Mouse (Mus musculus) T-cell, adult 2 months (primary cell): ENCODE measurements around the gene Opn5.

Source experiments
- DNase-seq: peaks from one replicate; pipeline ENCODE4 v3.0.0; 2022; ENCODE audit warnings: low spot score

The Opn5 gene

DNA sequence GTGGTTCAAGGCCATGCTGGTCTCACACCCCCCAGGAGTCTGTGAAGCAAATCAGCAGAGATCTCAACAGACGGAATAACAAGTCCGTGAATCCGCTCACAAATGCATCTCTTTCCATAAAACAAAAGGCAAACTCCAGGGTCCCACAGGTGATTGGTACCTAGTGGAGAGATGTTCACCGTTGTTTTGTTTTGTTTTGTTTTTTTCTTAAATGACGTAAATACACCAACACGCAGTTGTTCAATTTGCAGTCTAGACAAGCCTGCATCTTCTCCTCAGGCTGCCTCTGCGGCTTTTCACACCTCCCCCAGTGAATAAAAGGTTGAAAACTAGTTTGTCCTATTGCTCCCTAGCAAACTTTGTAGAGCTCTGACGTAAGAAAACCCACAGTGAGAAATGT, at the start of gene Opn5:
Gene Opn5 (minus strand): TSS at position 101 of the 400 bp plus-strand sequence.
- DNase-seq = no peak

DNA sequence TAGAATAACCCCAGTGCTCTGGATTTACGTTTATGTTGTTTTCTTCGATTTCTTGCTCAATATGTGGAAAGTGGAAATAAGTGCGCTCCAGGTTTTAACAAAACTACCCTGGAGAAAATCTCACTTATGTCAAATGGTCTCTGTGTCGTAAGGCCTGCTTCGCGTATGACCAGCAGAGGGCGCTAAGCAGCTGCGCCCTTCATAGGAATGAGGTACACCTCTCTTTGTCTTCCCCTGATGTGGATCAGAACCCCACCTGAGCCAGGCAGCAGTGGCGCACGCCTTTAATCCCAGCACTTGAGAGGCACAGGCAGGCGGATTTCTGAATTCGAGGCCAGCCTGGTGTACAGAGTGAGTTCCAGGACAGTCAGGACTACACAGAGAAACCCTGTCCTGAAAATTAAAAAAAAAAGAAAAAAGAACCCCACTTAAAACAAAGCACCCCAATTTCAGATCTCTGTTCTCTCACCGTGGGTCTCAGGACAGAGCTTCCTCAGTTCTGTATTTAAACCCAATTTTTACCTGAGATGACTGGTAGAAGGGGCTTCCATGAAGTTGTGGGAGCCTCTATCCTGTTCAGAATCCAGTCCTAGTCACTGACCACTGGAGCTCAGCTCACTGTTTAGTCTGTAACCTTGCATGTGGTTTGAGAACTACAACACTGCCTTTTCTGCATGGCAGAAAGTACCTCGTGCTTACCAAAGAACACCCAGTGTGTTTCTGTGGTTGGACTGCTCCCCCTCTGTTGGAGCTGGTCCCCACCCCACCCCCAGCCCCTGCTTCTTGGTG, 47.6 kb upstream of the Opn5 start:
- DNase-seq = no peak

DNA sequence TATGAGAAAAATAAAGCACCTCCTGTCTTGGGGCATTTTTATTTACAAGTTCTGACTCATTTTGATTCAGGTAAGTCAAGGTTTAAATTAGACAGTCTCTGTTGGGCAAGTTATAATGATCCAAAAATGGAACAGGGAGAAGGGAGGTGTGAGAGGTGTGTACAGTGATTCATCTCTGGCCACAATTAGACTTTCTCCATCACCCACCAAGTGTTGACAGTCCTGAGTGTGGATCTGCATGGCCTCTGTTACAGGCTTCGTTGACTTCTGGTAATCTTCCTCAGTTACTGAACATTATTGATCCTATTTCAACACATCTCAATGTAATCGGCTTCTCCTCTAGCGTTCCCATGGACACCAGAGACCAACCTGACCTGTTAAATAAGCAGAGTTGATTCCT, 32.2 kb upstream of the Opn5 start:
- no peak for DNase-seq

DNA sequence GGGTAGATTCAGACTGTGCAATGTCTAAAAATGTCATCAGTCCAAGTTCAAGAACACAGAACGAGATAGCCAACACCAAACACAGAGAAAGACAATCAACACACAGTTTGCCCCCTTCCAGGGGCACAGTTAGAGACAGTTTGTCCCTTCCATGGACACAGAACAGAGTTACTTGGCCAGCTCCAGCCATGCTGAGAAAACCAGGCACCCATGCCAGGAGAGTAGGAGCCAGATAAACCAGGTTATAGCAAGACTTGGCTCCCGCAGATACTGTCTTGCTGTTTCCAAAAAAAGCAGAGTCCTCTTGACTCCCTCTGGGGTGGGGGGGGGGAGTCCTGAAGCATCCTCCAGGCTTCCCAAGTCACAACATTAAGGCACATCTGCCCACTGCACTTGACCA, 19.0 kb upstream of the Opn5 start:
- DNase-seq = no peak

DNA sequence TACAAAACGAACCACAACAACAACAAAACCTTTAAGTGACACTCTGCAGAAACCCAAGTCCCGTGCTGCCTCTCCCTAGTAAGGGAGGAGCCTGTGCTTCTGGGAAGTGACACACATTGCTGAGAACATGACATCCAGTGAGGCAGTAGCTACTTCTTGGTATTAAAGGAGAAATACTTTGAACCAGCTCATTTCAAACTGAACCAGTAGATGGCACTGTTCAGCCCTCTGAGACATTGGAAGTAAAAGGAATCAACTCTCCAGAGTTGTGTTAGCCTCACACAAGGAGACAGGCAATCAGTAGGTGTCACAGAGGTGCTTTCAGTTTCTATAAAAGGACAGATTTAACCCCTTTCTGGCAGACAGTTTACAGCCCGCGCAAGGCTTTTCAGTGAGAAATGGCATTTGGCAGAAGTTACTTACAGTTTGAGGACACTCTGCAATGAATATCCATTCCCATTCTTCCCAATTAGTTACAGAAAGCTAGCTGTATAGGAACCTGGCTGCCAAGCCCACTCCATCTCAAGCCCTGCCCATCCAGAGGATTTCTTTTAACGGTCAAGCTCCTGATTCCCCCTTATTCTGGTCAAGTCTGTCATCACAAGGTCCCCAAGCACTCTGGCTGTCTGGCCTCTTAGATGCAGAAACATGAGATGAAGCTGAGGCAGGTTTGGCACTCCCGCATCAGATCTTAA, 2.0 kb upstream of the Opn5 start:
- DNase-seq = no peak

DNA sequence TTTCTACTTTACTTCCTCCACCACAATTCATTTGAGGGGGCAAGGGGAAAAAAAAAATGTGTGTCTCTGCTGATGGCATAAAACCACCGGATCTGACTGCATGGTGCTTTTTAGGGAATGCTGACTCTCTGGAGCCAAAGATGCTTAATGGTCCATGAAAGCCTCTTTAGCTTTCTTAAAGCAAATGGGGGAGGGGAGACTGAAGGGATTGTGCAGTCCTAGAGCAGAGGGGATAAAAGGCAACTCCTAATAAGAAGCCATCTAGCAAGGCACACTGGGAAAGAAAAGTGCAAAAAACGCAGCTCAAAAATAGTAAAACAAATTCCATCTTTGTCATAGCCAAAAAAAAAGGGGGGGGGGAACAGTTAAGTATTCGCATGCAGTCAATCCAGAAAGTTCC, 2.9 kb downstream of the Opn5 start:
- no peak for DNase-seq

DNA sequence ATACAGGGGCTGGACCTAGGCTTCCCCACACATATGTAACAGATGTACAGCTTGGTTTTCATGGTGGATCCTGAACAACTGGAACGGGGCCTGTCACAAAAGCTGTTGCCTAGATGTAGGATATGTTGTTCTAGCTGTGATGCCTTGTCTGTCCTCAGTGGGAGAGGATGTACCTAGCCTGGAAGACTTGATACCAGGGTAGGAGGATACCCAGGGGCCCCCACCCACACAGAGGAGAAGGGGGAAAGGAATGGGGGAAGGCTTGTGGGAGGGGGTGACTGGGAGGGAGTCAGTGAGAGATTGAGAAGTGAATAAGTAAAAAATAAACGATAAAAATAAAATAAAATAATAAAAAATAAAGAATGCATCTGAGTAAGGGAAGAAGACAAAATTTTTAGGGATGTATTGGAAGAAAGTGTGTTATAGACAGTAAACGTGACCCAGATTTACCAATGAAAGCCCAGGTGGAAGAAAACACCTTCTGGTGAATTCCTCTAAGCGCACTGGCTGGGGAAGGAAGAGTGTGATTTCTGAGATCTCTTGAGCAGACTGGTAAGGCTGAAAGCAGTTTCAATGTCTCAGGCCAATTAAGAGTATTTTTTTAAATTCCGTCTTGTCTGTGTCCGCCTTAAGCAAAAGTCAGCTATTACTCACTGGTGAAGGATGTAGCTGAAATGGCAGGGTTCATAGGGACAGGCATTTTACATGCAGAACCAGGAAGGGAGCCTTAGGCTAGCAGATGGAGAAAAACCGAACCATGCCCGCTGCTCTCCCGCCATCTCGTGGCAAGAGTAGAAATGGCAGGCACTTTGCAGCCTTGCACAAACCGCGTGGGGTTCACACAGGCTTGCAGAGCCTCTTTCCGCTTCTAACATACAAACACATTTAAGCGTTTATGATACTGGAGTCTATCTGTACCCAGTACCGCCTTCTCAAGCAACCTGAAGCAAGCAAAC, 8.1 kb downstream of the Opn5 start:
- DNase-seq = no peak

DNA sequence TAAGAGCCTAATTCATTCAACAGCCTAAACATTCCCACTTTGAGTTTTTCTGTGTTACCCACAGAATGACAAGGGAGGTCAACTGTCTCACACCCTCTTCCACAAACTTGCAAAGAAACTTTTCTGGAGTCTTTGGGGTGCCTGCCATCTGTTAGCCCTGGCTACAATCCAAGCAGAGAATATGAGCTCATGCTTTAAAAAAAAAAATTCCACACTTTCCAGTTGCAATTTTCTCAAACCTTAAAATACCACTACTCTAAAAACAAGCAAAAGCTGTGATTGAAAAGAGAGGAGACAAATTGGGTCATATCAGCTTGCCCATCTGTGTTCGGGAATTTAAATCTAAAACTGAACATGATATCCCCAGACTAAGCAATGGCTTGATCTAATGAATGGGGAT, 24.7 kb downstream of the Opn5 start:
- no peak for DNase-seq

DNA sequence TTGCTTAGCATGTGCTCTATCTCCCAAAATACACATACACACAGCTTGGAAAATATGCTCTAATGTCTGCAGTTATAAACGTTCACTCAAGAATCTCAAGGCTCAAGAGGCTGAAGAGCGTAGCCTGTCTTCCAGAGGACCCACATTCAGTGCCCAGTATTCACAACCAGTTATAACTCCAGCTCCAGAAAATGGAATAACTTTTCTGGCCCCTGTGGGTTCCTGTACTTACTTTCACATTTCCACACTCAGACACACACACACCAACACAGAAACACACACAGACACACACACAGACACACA, 28.2 kb downstream of the Opn5 start:
- DNase-seq = no peak

DNA sequence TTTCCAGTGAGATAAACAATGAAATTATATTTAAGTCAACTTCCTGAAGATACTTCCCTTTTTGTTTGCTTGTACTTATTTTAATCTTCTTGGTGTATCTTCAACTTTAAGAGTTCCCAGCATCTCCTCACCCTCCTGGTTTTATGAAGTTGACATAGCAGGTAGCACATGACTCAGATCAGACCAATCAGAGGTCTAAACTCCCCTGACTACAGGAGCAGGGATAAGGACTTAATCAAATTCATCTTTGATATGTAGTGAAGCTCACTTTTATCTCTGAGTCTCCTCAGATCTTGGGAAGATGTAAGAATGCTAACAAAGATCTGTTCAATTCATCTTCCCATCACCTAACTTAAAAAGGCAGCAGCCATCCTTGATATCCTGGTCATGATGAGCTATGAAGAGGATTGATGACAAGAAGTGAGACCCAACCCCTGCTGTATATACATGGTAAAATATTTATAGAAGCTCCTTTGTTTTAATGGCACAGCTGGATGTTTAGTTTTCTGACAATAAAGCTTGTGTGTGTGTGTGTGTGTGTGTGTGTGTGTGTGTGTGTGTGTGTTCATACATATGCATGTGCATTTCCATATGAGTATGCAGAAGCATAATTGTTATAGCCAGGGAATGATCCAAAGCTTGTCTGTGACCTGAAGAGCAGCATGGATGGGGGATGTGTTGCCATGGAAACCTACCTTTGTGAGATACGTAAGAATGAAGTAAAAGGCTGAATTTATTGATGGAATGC, 28.7 kb downstream of the Opn5 start:
- no peak for DNase-seq

DNA sequence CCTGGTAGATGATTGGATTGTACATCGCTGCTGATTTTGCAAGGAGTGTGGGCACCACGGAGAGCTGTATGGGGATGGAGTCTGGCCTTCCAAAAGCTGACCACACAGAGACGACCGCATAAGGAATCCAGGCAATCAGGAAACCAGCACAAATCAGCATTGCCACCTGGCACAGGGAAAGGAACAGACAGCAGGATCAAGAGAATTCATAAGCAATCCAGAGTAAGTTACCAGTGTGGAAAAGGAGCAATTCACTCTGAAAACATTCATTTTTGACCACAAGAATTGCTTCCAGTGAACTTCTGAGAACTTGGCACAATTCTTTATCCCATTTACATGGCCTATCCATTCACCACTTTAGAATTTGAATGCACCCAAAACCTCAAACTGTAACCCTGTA, 30.6 kb downstream of the Opn5 start:
- DNase-seq = no peak

DNA sequence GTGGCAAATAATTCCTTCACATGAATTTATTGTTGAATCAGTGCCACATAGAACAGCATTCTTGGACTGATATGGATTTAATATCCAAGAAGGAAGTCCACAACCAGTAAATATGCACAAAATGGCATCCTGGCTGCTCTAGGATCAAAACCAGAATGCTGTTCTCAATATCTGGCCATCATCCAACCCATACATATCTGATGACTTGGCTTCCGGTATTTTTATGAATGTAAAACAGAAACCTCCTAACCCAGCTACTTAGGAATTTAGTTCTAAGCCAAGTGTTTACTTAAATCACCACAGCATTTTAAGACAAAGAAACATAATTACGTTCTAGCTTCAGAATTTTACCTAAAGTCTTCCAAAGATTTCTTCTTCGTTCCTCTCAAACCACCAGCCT, 31.0 kb downstream of the Opn5 start:
- DNase-seq = no peak

DNA sequence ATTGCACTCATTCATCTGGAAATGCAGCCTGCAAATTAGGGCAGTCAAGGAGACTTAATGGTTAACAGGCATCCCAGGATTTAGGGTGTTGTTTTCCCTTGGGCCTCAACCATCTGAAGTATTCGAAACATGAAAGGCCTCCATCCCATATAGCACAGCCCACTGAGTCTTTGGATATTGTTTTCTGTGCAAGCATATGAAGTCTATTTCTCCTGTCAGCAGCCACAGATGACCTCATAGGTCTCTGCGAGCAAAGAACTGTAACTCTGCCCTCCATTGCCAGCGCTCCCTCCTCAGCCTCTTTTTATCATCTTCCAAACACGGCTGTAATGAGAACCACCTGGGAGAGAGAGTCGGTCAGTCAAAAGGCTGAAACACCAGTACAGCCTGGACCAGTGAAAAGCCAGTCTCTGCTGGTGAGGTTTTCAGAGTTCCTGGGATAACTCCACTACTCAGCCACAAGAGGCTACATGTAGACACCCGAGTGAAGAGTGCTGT, 34.5 kb downstream of the Opn5 start:
- no peak for DNase-seq

DNA sequence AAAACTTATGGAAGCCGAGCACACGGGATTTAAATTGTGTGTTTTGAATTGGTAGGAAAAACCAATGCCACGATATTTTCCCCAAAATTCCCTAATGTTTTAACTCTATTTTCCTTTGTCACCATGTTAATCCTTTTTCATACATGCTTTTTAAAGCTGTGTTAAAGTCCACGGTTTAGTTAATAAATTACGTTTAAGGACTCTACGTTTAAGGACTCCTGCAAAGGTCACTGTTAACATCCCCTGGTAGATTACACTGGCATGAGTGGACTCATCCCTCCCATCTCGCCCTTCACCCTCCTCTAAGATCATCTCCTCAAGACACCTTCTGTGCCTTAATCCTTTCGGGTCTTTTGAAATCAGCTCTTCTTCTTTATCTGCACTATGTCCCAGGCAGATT, 37.4 kb downstream of the Opn5 start:
- no peak for DNase-seq

DNA sequence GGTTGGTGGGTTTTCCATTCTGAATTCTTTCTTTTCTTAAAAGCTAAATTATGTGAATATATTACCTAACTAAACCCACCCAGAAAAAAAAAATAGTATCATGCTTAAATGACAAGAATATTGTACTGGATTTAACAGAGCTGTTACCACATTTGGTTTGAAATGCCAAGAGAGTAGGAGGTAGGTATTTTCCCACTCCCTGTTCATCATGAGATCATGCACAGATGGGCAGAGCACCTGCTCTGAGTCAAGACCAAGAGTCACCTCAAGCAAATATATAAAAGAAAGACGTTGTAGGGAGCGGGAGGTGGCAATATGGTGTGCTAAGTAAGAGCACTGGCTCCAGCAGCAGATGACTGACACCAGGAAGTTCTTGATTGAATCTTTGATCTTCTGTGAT, 61.6 kb downstream of the Opn5 start:
- no peak for DNase-seq

DNA sequence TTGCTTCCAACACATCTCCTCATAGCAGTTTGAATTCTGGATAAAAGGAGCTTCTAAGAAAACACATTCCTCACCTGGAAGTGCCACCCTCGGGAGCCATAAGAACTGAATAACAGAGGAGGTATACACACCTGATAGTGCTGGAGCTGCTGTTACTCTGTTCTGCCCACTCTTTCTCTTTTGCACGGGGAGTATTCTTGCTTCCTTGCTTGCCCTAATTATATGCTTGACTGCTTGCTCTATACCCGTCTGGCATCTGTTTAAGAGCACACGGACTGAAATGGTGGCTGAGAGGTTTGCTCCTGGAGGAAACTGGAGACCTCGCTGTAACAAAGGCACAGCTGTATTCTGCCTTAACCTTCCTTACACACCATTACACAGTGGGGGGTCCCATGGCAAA, 81.0 kb downstream of the Opn5 start:
- no peak for DNase-seq

DNA sequence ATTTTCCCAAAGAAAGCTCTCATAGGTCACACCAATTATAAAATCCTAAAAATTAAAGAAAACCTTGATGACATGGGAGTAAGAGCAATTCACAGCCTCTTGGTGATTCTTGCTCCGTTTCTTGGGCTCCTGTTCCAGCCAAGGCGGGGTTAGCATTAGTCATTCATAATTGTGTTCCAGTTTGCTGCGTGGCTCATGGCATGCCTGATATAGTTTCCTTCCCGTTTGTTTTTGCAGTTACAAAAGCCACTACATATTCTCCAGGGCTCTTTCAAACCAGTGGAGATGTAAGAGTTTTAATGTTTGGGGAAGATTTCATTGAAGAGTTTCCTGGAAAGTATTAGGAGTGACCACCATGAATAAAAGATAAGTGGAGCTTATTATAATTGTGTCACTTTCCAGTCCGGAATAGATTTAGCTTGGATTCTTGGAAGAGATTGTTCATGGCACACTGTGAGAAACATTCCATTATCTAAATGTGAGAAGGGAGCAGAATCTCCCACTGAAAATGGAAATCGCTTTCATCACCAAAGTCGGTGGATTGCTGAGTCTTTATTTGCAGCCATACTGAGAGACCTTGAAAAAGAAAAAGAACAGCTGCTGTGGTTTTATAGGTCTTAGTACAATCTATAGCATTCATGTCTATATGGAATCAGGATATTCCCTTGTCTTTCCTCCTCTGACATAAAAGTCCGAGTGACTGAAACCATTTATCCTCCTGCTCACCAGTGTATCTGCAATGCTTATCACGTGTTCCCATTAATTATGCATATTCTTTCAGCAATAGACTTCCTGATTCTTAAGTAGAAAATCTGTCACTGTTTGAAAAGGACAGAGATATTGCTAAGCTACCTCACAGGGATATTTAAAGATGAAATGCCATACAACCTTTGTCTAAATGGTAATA, 101.6 kb downstream of the Opn5 start:
- no peak for DNase-seq
